Mouse (Mus musculus) brain, embryonic 14.5 days (tissue): ENCODE data around the gene Spp1.

Experiments used
- CTCF ChIP-seq: fragments of 200-500 bp; IDR thresholded peaks from 2 replicates; pipeline ENCODE4 v1.5.1; 2012; ENCODE audit warnings: inconsistent platforms, mild to moderate bottlenecking, moderate library complexity, borderline replicate concordance; ENCODE audit not compliant: insufficient read depth, insufficient read length; ENCODE audit errors: extremely low read depth
- POLR2A ChIP-seq: fragments of 200-500 bp; IDR thresholded peaks from 2 replicates; pipeline ENCODE4 v1.6.1; 2012; ENCODE audit warnings: mild to moderate bottlenecking, inconsistent platforms, borderline replicate concordance; ENCODE audit not compliant: poor library complexity, insufficient read depth, insufficient read length, severe bottlenecking; ENCODE audit errors: extremely low read depth

GRCm38 (mm10) chr5:104436406-104437076 is 1.6 kb downstream of the Spp1 start:
- TF ChIP-seq POLR2A: no peak
- no peak for TF ChIP-seq CTCF
